Mouse (Mus musculus) intestine, postnatal 0 days (tissue): ENCODE results near the gene Fntb. TPM values are rescaled to one million over a fixed set of nuclear protein-coding genes. Genes with fewer than 3 reads are reported as not detected.

Experiments
- ATAC-seq: fragments of 200-750 bp; cut with Nextera tagmentation; 2 replicates; pipeline ENCODE4 v1.8.0; 2017; ENCODE audit warnings: mild to moderate bottlenecking, moderate TSS enrichment, moderate library complexity
- H3K27ac ChIP-seq: fragments of 300-500 bp; sonication (generic); 2 replicates; pipeline ENCODE4 v1.5.1; 2014; ENCODE audit warnings: mild to moderate bottlenecking, low read depth, low read length, moderate library complexity
- H3K27me3 ChIP-seq: fragments of 300-500 bp; sonication (generic); replicated peaks from 2 replicates; pipeline ENCODE4 v1.6.1; 2014; ENCODE audit warnings: low read length, mixed read lengths; ENCODE audit not compliant: control insufficient read depth, insufficient read depth
- H3K36me3 ChIP-seq: fragments of 300-500 bp; sonication (generic); 2 replicates; pipeline ENCODE4 v1.6.1; 2014; ENCODE audit warnings: mild to moderate bottlenecking, moderate library complexity; ENCODE audit not compliant: control insufficient read depth, insufficient read depth
- H3K4me1 ChIP-seq: fragments of 300-500 bp; sonication (generic); replicated peaks from 2 replicates; pipeline ENCODE4 v1.6.1; 2014; ENCODE audit warnings: antibody characterized with exemption, low read length, mixed read lengths; ENCODE audit not compliant: control insufficient read depth, insufficient read depth
- H3K4me2 ChIP-seq: fragments of 300-500 bp; sonication (generic); replicated peaks from 2 replicates; pipeline ENCODE4 v1.6.1; 2014; ENCODE audit warnings: low read depth, mild to moderate bottlenecking, moderate library complexity
- H3K4me3 ChIP-seq: fragments of 300-500 bp; sonication (generic); 2 replicates; pipeline ENCODE4 v1.5.1; 2014; ENCODE audit warnings: low read depth, low read length
- H3K9ac ChIP-seq: fragments of 300-500 bp; sonication (generic); 2 replicates; pipeline ENCODE4 v1.6.1; 2014; ENCODE audit warnings: mild to moderate bottlenecking, low read depth, low read length
- H3K9me3 ChIP-seq: fragments of 300-500 bp; sonication (generic); 2 replicates; pipeline ENCODE4 v1.6.1; 2016; ENCODE audit warnings: mixed run types; ENCODE audit not compliant: control insufficient read depth
- CTCF ChIP-seq: sonication (generic); IDR thresholded peaks from 2 replicates; pipeline ENCODE4 v1.5.1; 2016; ENCODE audit warnings: low read depth, mild to moderate bottlenecking, control low read depth, antibody characterized with exemption, moderate library complexity
- WGBS: fragments of 180-500 bp; shearing (Covaris S2); extraction: QIAGEN DNeasy Blood & Tissue Kit; methylation state at CpG from one replicate; pipeline ENCODE4 v1.1.7; 2014; 5-methylcytosine and 5-hydroxymethylcytosine counted together
- polyA plus RNA-seq: library from polyadenylated mRNA; unstranded; fragments of >200 nt; fragmentation: Nextera tagmentation; extraction: Ambion mirVana; gene quantifications from 2 replicates; pipeline ENCODE4 v1.2.1, GENCODE M21; 2015

Fntb gene
- polyA plus RNA-seq, 1 experiment from 2014 or later, result 13.5 TPM

DNA sequence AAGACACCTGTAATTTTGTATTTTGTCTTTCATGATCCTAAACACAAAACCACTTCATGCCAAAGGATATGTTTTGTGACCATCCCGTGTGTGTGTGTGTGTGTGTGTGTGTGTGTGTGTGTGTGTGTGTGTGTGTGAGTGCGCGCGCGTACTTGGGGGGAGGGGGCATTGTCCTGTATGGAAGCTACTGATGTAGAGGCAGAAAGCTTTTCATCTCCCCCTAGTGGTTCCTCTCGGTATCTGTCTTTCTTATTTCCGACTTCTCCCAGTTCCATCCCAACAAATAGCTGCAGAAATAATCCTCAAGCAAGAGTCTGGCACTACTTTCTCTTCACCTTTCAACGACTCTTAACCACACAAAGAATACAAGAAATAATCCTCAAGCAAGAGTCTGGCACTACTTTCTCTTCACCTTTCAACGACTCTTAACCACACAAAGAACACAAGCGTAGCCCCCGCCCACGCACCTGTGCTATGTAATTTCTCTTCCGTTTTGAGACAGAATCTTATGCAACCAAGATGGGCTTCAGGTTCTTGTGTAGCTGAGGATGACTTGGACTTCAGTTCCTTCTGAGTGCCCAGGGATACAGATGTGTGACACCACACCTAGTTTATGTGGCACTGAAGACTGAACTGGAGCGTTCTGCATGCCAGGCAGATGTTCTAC is 12.6 kb upstream of the Fntb start:
- no peak overlapping the region for H3K4me2 ChIP-seq
- peak; percentile 77 for TF ChIP-seq CTCF
- no peaks in the 10 kb centered on the region for H3K9me3 ChIP-seq
- no peaks in the 10 kb centered on the region for H3K36me3 ChIP-seq
- no peak overlapping the region for H3K4me3 ChIP-seq
- no peak overlapping the region for H3K9ac ChIP-seq
- H3K27me3 ChIP-seq, result no peaks in the 10 kb centered on the region
- H3K4me1 ChIP-seq, result no peaks in the 10 kb centered on the region
- ATAC-seq, result no peak
- H3K27ac ChIP-seq, result no peak overlapping the region
- 43% methylated on average over 14 of the region's 14 CpGs for WGBS

DNA sequence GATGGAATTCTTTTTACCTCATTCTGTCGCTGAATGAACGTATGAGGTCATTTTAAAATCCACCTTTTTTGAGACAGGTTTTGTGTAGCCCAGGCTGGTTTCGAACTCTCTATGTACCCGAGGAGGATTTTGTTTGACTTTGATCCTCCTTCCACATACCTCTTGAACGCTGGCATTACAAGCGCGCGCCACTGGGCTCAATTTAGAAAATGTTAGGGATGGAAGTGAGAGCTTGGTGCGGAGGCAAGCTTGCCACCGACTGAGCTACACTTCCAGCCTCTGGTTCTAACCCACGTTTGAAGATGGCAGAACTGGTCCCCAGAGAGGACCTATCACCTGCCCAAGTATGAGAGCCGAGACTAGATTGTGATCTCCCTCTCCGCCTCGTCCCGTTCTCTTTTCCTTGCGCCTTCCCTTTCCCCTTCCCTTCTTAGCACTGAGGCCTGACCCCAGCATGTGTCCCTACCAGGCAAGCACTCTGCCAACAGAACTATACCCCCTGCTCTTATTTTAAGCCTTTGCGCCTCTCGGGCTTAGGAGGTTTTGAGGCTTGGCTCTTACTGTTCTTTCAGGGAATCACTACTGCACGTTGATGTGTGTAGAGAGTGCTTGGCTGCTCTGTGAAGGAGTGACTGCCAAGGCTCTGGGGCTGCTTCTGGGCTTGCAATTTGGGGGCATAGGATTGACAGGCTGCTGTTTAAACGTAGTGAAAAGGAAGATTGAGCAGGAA is 677 bp downstream of the Fntb start:
- WGBS, result 33% methylated on average over 20 of the region's 20 CpGs
- H3K27me3 ChIP-seq, result no peaks in the 10 kb centered on the region
- no peak for TF ChIP-seq CTCF
- H3K4me2 ChIP-seq, result peak overlapping the region; percentile 75
- no peaks in the 10 kb centered on the region for H3K36me3 ChIP-seq
- no peaks in the 10 kb centered on the region for H3K9me3 ChIP-seq
- H3K4me1 ChIP-seq, result peaks cover 4% of the 10 kb centered on the region; the same call in 1 of the 2 replicates
- H3K27ac ChIP-seq, result 0 out of 2 replicates have a peak overlapping the region, but pooled peaks have one; percentile 70
- H3K9ac ChIP-seq, result peak overlapping the region; percentile 78
- ATAC-seq, result peak; percentile 37
- H3K4me3 ChIP-seq, result peak overlapping the region; percentile 68

DNA sequence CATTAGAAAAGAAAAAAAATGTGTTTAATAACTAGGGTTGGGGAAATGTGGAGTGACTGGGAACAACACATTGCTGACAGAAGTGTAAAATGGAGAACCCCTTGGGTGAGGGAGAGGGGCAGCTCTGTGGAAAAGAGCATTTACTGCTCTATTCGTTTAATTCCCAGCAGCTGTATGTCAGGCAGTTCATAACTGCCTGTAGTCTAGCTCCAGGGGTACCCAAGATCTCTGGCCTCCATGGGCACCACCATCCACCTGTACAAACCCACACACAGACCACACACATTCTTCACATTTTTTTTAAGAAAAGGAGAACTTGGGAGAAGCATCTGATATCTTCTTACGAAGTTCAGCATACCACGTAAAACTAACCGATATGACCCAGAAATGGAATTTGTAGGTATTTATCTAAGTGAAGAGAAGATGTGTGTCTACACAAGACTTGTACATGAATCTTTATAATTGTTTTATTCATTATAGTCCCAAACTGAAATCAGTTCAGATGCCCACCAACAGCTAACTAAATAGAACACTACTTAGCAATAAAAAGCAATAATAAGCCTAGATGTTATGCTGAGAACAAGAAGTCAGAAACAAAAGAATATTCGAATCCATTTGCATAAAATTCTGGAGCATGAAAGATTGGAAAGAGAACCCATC is 5.6 kb downstream of the Fntb start:
- Histone ChIP-seq H3K27ac (no peak overlapping the region), H3K27me3 (no peaks in the 10 kb centered on the region), H3K36me3 (peaks cover 4% of the 10 kb centered on the region; the same call in 1 of the 2 replicates), H3K4me1 (peaks cover 4% of the 10 kb centered on the region; the same call in 1 of the 2 replicates), H3K9ac (no peak overlapping the region), H3K9me3 (no peaks in the 10 kb centered on the region), H3K4me2 (no peak overlapping the region), H3K4me3 (no peak overlapping the region)
- 96% methylated on average over 5 of the region's 5 CpGs for WGBS
- no peak for ATAC-seq
- no peak for TF ChIP-seq CTCF

DNA sequence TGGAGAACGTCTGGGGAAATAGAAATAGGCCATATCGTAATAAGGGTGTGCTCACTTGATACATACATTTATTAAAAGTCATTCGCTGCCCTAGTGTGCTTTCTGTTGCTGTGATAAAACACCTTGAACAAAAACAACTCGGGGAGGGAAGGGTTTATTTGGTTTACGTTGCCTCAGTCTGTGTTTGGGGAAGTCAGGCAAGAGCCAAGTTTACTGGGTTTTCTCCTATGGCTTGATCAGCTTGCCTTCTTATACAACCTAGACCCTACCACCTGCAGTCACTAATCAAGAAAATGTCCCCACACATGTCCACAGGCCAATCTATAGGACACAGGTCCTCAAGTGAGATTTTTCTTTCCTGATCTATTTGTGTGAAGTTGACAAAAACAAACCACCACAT is 6.2 kb downstream of the Fntb start:
- Histone ChIP-seq H3K4me1 (no peaks in the 10 kb centered on the region), H3K4me3 (no peak overlapping the region), H3K9me3 (no peaks in the 10 kb centered on the region), H3K4me2 (no peak overlapping the region), H3K36me3 (peaks cover 6% of the 10 kb centered on the region; the same call in 1 of the 2 replicates), H3K27ac (no peak overlapping the region), H3K9ac (no peak overlapping the region), H3K27me3 (no peaks in the 10 kb centered on the region)
- TF ChIP-seq CTCF, result no peak
- ATAC-seq, result no peak
- WGBS, result 85% methylated on average over 5 of the region's 5 CpGs

DNA sequence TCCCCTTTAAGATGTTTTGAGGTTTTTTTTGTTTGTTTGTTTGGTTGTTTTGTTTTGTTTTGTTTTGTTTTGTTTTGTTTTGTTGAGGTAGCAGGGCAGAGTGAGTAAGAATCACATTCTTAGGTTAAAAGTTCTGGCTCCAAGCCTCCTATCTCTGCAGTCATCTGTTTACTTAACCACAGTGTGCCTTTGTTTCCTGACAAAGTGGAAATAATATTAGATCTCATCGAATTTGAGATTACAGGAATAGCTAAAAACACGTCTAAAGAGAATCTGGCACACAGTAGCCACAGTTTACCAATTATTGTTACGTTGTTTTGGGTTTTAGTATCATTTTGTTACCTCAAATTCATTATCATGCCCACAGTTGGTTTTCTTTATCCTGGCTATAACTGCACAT is 9.3 kb downstream of the Fntb start:
- 67% methylated on average over 3 of the region's 3 CpGs for WGBS
- Histone ChIP-seq H3K27me3 (no peaks in the 10 kb centered on the region), H3K36me3 (peaks cover 12% of the 10 kb centered on the region; the same call in 1 of the 2 replicates), H3K9me3 (no peaks in the 10 kb centered on the region), H3K4me3 (no peak overlapping the region), H3K27ac (no peak overlapping the region), H3K9ac (no peak overlapping the region), H3K4me2 (no peak overlapping the region), H3K4me1 (no peaks in the 10 kb centered on the region)
- no peak for TF ChIP-seq CTCF
- no peak for ATAC-seq

DNA sequence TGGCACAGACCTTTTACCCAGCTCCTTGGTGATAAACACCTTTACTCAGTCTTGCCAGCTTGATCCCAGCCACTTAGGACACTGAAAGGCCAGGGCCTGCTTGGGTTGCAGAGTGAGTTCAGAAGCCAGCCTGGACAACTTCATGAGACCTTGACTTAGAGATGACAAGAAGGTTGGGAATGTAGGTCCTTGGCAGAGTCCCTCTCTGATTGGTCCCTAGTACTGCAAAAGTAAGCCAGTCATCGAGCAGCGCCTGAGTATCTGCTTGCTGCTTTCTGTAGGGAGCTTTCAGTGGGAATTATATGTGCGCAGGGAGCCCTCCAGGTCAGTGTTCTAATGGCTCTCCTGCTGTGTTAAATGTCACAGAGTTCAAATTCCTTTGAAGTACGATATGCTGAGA is 9.7 kb downstream of the Fntb start:
- Histone ChIP-seq H3K36me3 (peaks cover 17% of the 10 kb centered on the region; the same call in 1 of the 2 replicates), H3K4me1 (no peaks in the 10 kb centered on the region), H3K4me3 (no peak overlapping the region), H3K4me2 (no peak overlapping the region), H3K9ac (no peak overlapping the region), H3K9me3 (no peaks in the 10 kb centered on the region), H3K27ac (no peak overlapping the region), H3K27me3 (no peaks in the 10 kb centered on the region)
- no peak for TF ChIP-seq CTCF
- no peak for ATAC-seq
- WGBS, result 81% methylated on average over 4 of the region's 4 CpGs
